In genomic region chr7:139095282-139095681, GRCm38 (mm10) we compare ENCODE assay signal across 28 mouse cellular contexts.
"Had no signal": no experiment of that assay in that cellular context is flagged by ENCODE, and none has a peak within 500 bp of the region (broad histone marks: within the 10 kb centered on the region; RNA-seq: fewer than 3 reads in every experiment).

No protein-coding gene starts in this region.

- H3K27me3 ChIP-seq: hindbrain, embryonic 12.5 days; intestine, embryonic 15.5 days; limb, embryonic 12.5 days; liver, embryonic 13.5 days; liver, embryonic 15.5 days had no signal

- ATAC-seq: hindbrain, embryonic 16.5 days; inflammation-experienced regulatory T-cells, adult 6 months; intestine, embryonic 15.5 days; intestine, postnatal 0 days had no signal

- H3K4me2 ChIP-seq: heart, embryonic 12.5 days; hindbrain, embryonic 12.5 days; hindbrain, embryonic 14.5 days; intestine, embryonic 15.5 days; limb, embryonic 12.5 days; liver, embryonic 11.5 days; liver, embryonic 13.5 days; liver, embryonic 15.5 days had no signal

- H3K9me3 ChIP-seq: heart, embryonic 10.5 days; heart, embryonic 12.5 days; hindbrain, embryonic 10.5 days; hindbrain, embryonic 12.5 days; intestine, embryonic 15.5 days; limb, embryonic 10.5 days; limb, embryonic 12.5 days; liver, embryonic 13.5 days; liver, embryonic 15.5 days had no signal

- H3K4me1 ChIP-seq: heart, embryonic 10.5 days; heart, embryonic 12.5 days; hindbrain, embryonic 12.5 days; intestine, embryonic 15.5 days; limb, embryonic 10.5 days; limb, embryonic 12.5 days; liver, embryonic 13.5 days; liver, embryonic 15.5 days had no signal

- H3K9ac ChIP-seq: heart, embryonic 12.5 days; hindbrain, embryonic 12.5 days; hindbrain, embryonic 14.5 days; intestine, embryonic 15.5 days; limb, embryonic 12.5 days; liver, embryonic 13.5 days; liver, embryonic 15.5 days had no signal

- H3K36me3 ChIP-seq: heart, embryonic 10.5 days; heart, embryonic 12.5 days; intestine, embryonic 15.5 days; liver, embryonic 13.5 days; liver, embryonic 15.5 days had no signal

- DNase-seq: gastrocnemius, postnatal 10 days; gastrocnemius, postnatal 25 days; heart, adult 18-20 months; heart, postnatal 10 days; heart, postnatal 4 days; kidney, adult 18-20 months; kidney, adult 8-10 months; kidney, postnatal 10 days; kidney, postnatal 25 days; kidney, postnatal 4 days; liver; liver, embryonic 13.5 days had no signal

- H3K4me3 ChIP-seq: gastrocnemius, adult 2 months; heart, embryonic 10.5 days; heart, embryonic 12.5 days; hindbrain, embryonic 10.5 days; hindbrain, embryonic 12.5 days; intestine, embryonic 15.5 days; layer of hippocampus, adult 2 months; left cerebral cortex, adult 2 months; limb, embryonic 10.5 days; limb, embryonic 12.5 days; liver, embryonic 13.5 days; liver, embryonic 15.5 days had no signal

- H3K27ac ChIP-seq: gastrocnemius, adult 2 months; heart, embryonic 10.5 days; hindbrain, embryonic 10.5 days; hindbrain, embryonic 12.5 days; hindbrain, embryonic 14.5 days; intestine, embryonic 15.5 days; left cerebral cortex, adult 2 months; limb, embryonic 10.5 days; limb, embryonic 12.5 days; liver, embryonic 13.5 days; liver, embryonic 15.5 days had no signal
